Mouse (Mus musculus) gastrocnemius, postnatal 25 days (tissue): Measurements from ENCODE around the gene Frmd4a. TPM values are rescaled to one million over a fixed set of nuclear protein-coding genes. Genes with fewer than 3 reads are reported as not detected.
A peak's percentile ranks its signal among the peaks of the same experiment; 100 is the strongest.

ENCODE experiments used
- DNase-seq: peaks from one replicate; pipeline ENCODE4 v3.0.0; 2022
- total RNA-seq, 2 experiments: library from RNA; stranded (reverse); gene quantifications; 1 replicate in 1 of 2; 2 replicates in 1 of 2; pipeline ENCODE4 v1.2.3; 2021

The Frmd4a gene
- total RNA-seq, 2 experiments from 2014 or later, result 5.3 to 5.6 TPM

DNA sequence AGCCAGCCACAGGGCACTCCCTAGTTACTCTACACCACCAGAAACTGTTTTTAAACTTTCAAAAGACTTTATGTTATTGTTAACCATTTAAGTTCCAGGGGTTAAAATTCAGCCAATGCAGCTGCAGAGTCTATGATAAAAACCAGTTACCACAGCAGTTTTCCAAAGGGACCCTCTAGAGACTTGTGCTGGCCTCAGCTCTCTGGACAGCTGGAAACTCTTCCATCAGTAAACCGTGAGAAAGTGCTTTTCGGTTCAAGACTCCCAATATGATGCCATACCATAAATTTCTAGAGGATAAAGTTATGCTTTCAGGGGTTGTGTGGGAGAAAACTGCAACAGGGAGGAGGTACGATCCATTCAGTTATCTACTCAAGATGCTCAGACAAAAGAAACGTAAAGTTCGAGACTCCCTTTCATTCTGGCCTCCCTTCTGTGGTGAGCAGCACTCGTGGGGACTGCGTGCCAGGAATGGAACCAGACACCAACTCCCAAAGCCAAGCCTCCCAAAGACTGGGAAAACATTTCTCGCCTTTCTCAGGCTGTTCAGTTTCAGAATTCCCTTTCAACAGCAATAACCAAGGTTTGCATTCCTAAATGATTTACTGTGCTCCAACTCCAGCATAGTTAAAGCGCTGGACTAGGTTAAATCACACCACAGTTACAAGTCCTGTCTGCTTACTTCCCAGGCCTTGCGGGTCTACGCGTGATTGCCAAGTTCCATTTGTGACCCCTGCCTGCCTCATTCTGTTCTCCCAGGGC, 603.3 kb downstream of the Frmd4a start:
- peak; percentile 75 for DNase-seq

DNA sequence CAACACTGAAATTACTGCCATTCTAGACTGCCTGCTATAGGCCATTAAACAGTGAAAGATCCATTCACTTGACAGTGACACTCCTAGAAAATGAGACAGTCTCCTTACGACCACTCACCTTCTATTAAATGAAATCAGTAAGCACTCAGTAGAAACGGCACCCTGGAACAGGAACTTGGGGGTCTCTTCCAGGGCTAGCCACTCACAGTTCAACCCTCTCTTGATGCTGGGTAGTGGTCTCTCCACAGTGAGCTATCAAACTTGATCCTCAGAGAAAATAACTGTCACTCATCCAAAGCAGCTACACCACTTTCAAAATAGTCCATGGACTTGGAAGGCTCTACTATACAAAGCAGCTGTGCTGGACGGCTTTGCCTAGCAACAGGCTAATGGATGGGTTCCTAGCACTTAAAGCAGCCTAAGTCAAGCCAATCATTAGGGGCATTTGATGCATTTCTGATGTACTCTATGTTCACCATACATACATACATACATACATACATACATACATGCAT, 604.0 kb downstream of the Frmd4a start:
- no peak for DNase-seq

DNA sequence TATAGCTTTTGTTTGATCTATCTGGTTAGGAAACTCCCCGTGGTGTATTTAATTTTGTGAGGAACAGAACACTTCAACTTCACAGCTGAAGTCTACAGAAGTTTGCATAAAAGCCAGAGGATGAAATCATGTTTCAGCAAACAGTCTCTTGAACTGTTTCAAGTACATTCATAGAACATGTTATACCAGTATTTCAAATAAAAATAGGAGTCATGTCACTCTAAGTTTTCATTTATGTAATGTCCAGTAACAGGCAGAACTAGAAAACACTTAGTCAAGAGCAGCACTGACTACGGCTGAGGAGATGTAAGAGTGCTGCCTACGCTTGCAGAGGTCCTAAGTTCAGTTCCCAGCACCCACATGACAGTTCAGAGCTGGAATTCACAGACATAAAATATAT, 609.4 kb downstream of the Frmd4a start:
- no peak for DNase-seq

DNA sequence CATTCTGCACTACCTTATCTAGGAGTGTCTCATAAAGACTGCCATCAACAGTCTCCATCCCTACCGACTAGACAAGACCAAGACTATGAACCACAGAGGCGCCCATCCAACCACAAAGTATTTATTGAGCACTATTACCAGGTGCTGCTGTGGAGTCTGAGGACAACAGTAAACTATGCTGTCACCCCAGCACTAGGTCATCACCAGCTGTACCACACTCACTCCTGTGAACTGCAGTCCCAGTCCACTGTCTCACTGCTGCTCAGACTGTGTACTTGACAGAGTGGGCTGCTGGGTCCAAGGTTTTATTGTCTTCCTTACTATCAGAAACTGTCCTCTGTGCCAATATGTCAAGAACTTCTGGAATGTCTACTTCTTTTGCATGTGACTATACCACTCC, 611.4 kb downstream of the Frmd4a start:
- DNase-seq, result no peak

DNA sequence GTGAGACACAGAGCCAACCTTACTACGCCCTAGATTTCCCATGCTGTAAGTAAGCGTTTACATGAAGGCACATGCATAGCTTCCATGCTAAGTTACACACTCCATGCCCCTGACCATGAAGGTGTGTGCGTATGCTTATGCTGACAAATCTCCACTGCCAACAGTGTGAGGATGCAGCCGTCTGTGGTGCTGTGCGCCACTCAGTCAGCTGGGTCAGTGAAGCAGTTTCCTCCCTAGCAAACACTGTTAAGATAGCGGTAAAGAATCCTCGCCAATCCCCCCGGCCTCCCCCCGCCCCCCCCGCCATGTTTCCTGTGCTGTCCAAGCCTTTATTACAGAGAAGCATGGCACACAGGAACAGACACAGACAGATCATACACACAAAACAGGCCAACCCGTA, 612.0 kb downstream of the Frmd4a start:
- DNase-seq, result no peak

DNA sequence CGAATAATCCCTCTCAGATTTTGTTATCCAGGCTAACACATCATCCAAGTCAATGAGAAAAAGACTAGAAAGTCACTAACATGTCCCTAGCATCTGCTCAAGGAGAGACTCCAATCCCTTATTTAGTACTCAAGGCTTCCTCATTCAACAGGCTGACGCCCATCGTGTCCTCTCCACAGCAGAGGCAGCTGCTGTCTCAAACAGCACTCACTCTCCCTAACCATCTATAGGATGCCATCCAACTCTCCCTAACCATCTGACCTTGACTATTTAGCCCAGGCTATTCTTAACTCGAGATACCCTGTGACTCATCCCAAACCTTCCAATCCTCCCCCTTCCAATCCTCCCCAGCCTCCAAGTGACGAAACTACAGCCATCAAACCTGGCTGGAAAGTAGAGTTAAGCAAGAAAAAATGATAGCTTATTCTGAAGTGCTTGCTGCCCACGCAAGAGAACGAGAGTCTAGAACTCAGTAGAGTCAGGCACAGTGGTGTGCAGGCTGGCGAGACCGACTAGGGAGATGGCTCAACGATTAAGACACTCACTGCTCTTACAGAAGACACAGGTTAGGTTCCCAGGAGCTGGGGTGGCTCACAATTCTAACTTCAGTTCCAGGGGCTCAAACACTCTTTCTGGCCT, 612.8 kb downstream of the Frmd4a start:
- no peak for DNase-seq

DNA sequence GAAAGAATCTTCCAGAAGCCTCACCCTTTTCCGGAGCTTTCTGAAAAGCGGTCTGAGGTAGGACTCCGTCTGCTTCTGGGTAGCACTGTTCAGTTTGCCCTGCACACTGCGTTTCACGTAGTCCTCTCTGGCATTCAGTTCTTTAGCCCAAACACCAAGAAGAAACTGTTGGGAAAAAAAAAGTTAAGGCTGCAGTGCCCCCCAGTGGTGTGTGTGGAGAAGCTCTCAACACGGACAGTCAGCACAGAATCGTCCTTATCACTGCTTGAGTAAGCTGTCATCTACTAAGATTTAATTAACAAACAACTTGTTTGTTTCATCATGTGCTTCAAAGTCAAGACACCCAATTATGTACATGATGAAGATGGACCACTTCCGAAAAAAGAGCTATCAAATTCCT, 618.3 kb downstream of the Frmd4a start:
- DNase-seq, result no peak

DNA sequence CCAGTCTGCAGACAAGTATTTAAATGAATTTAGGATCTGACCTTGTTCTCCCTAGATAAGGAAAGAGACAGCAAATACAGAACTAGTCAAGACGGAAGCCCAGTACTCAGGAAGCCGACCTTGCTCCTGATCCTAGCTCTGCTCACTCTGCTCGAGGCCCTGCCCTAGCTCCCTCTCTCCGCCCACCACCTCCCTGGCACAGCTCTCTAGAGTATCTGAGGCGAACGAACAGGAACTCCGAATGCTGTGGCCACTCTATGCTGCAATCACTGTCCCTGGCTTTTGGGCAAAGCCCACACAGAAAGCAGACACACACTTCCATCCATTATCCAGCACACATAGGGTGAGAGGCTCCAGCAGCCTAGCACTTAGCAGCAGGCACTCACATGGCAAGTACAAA, 619.1 kb downstream of the Frmd4a start:
- no peak for DNase-seq

DNA sequence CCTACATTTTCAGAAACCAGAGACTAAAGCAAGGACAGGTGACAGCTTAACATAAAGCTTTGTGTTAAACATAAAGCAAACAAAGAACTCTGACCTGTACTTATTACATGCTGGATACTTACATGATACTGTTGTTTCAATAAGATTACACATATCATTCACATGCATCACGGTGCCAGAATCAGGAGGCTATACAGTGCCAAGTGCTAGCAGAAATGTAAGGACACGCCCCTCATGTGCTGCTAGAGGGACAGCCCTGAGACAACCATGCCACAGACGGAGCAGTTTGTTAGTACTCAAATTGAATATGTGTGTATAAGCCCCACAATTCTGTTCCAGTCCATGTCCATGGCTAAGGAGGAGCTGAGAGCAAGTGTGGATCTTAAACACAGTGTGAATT, 620.7 kb downstream of the Frmd4a start:
- no peak for DNase-seq

DNA sequence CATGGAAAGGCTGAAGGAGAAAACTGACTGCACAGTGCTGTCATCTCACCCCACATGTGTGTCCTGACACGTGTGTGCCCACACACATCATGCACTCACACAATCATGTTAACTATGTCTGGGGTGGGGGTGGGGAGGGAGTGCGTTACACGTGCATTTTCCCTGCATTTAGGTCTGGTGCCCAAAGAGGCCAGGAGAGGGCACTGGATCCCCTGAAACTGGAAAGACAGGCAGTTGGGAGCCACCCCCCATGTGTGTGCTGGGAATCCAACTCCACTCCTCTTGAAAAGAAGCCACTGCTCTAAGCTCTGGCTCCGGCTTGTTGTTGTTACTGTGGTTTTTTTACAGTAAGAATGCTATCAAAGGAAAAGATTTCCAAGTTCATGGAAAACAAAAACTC, 627.5 kb downstream of the Frmd4a start:
- no peak for DNase-seq

DNA sequence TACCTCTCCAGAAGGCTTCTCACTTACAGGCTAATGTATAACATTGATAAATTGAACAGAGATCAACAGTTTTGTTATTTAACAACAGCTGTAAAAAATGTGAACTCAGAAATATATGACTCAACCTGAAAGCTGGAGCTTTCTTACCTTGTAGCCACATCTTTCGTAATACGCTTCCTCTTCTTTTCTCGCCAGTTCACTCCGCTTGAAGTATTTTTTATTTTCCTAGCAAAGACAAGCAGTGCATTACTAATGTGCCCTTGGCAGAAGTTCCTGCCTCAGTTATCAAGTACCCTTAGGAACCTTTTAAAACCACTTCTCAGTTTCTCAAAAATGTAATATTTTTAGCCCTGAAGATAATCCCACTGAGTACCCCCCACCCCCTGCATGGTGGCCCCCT, 630.6 kb downstream of the Frmd4a start:
- no peak for DNase-seq

DNA sequence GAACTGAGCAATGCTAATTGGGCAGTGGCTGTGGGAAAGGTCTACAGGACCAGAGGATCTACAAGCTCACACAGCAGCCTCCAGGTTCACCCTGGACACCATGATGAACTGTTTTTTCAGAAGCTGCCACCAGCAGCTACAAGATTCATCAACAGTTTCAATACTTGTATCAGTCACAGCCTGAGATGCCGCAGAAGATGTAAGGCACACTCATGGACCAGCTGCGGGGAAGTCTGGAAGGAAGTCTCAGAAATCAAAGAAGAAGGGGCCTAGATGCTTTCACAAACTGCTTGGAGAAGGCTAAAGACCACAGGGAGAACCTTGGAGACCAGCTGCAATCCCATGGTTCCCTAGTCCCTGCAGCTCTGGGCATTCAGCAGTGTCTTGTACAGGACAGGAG, 632.1 kb downstream of the Frmd4a start:
- no peak for DNase-seq

DNA sequence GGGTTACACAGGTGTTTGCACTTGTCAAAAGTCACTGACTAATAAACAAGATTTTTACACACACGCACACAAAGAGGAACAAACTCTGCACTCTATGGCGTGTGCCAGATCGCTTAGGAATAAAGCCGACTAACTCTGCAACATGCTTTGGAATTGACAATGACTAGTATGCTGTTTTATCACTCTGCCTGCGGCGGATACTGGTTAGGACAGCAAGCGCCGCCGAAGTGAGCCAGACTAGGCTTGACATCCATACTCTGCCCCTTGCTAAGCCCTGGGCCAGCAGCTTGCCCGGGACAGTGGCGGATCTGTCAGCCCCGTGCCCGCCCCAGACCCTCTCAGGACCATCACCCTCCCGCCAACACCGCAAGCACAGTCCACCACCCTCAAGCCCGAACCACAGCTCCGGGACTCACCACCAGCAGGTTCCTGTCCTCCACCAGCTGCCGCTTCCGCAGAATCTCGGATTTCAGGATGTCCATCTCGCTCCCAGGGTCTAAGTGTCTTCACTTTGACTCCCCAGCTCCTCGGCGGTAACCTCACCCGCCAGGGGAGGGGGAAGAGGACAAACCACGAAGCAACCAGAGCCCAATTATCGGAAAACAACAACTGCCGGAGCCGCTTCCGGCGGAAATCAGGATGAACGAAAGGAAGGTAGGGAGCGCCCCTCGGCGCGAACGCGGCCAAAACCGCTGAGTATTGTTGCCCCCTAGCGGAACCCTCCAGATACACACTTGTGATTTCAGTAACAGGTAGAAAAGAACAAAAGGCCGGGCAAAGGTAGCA, 634.2 kb downstream of the Frmd4a start, which contains the start of gene Prpf18:
TSS of gene Prpf18 (minus strand) at position 614 of the 786 bp plus-strand sequence.
- DNase-seq, result peak; percentile 76

DNA sequence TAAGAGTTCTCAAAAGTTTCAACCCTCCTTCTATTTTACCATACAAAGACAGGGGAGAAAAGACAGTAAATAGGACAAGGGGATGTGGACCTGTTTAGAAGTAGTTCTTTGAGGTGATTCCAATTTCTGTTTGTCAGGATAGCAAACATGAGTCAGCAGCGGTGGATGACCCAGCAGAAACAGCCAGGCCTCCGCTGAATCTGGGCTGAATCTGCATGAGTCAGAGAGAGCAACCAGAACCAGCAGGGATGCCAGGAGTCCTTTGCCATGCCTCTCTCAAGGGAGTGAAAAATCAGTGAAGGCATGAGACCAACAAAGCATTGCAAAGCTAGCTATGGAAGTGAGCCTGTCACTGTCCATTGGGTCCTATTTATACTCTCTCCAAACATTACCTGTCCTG, 643.2 kb downstream of the Frmd4a start:
- no peak for DNase-seq
